Mouse (Mus musculus) embryonic facial prominence, embryonic 13.5 days (tissue): ENCODE results near the gene Oard1. TPM values are rescaled to one million over a fixed set of nuclear protein-coding genes. Genes with fewer than 3 reads are reported as not detected.
A peak's percentile ranks its signal among the peaks of the same experiment; 100 is the strongest.

Experiments
- ATAC-seq: fragments of 200-750 bp; cut with Nextera tagmentation; 2 replicates; pipeline ENCODE4 v1.8.0; 2017; ENCODE audit warnings: low read depth; ENCODE audit not compliant: insufficient number of reproducible peaks, insufficient read depth, low FRiP score, low TSS enrichment
- H3K27ac ChIP-seq: fragments of 300-500 bp; sonication (generic); 2 replicates; pipeline ENCODE4 v1.5.1; 2015; ENCODE audit warnings: moderate library complexity, mild to moderate bottlenecking, inconsistent platforms
- H3K27me3 ChIP-seq: fragments of 300-500 bp; sonication (generic); 2 replicates; pipeline ENCODE4 v1.6.1; 2015; ENCODE audit warnings: mild to moderate bottlenecking, inconsistent platforms
- H3K36me3 ChIP-seq: fragments of 300-500 bp; sonication (generic); 2 replicates; pipeline ENCODE4 v1.6.1; 2015; ENCODE audit warnings: mild to moderate bottlenecking, inconsistent platforms
- H3K4me1 ChIP-seq: fragments of 300-500 bp; sonication (generic); 2 replicates; pipeline ENCODE4 v1.6.1; 2015; ENCODE audit warnings: inconsistent platforms
- H3K4me2 ChIP-seq: fragments of 300-500 bp; sonication (generic); 2 replicates; pipeline ENCODE4 v1.6.1; 2015; ENCODE audit warnings: moderate library complexity, mild to moderate bottlenecking, inconsistent platforms
- H3K4me3 ChIP-seq: fragments of 300-500 bp; sonication (generic); 2 replicates; pipeline ENCODE4 v1.5.1; 2015; ENCODE audit warnings: mild to moderate bottlenecking, inconsistent platforms
- H3K9ac ChIP-seq: fragments of 300-500 bp; sonication (generic); 2 replicates; pipeline ENCODE4 v1.6.1; 2015; ENCODE audit warnings: mild to moderate bottlenecking, inconsistent platforms
- H3K9me3 ChIP-seq: fragments of 300-500 bp; sonication (generic); 2 replicates; pipeline ENCODE4 v1.6.1; 2016; ENCODE audit warnings: inconsistent platforms
- WGBS: fragments of 180-500 bp; shearing (Covaris S2); methylation state at CpG from one replicate; pipeline ENCODE4 v1.1.7; 2015; ENCODE audit warnings: mixed read lengths; 5-methylcytosine and 5-hydroxymethylcytosine counted together
- polyA plus RNA-seq: library from polyadenylated mRNA; unstranded; fragments of >200 nt; fragmentation: Nextera tagmentation; extraction: Ambion mirVana; gene quantifications from 2 replicates; pipeline ENCODE4 v1.2.1, GENCODE M21; 2015

Gene Oard1
- polyA plus RNA-seq, 1 experiment from 2014 or later, result 53.5 TPM

GRCm38 (mm10) chr17:48408526-48409291 lies 1.1 kb upstream of the Oard1 start:
- H3K27me3 ChIP-seq, result no peaks in the 10 kb centered on the region
- peak; percentile 29 for ATAC-seq
- peak overlapping the region; percentile 100 for H3K9ac ChIP-seq
- no peaks in the 10 kb centered on the region for H3K9me3 ChIP-seq
- H3K4me1 ChIP-seq, result peaks cover 32% of the 10 kb centered on the region
- peak overlapping the region; percentile 100 for H3K27ac ChIP-seq
- peak overlapping the region; percentile 79 for H3K4me2 ChIP-seq
- peak overlapping the region; percentile 87 for H3K4me3 ChIP-seq
- peaks cover 10% of the 10 kb centered on the region; the same call in 1 of the 2 replicates for H3K36me3 ChIP-seq
- WGBS, result under 1% methylated on average over 44 of the region's 47 CpGs

GRCm38 (mm10) chr17:48410299-48410785 lies 528 bp downstream of the Oard1 start:
- Histone ChIP-seq H3K9ac (peak overlapping the region; percentile 88), H3K27me3 (no peaks in the 10 kb centered on the region), H3K36me3 (peaks cover 23% of the 10 kb centered on the region), H3K9me3 (no peaks in the 10 kb centered on the region), H3K4me1 (peaks cover 27% of the 10 kb centered on the region), H3K4me2 (peak overlapping the region; percentile 72), H3K4me3 (peak overlapping the region; percentile 87), H3K27ac (peak overlapping the region; percentile 100)
- under 1% methylated on average over 13 of the region's 13 CpGs for WGBS
- ATAC-seq, result peak; percentile 10

GRCm38 (mm10) chr17:48411241-48411640 lies 1.4 kb downstream of the Oard1 start:
- H3K4me3 ChIP-seq, result peak overlapping the region; percentile 87
- H3K9me3 ChIP-seq, result no peaks in the 10 kb centered on the region
- peaks cover 27% of the 10 kb centered on the region for H3K4me1 ChIP-seq
- peak overlapping the region; percentile 88 for H3K9ac ChIP-seq
- ATAC-seq, result no peak
- peak overlapping the region; percentile 100; the same call in 1 of the 2 replicates for H3K27ac ChIP-seq
- H3K4me2 ChIP-seq, result peak overlapping the region; percentile 72
- peaks cover 31% of the 10 kb centered on the region for H3K36me3 ChIP-seq
- no peaks in the 10 kb centered on the region for H3K27me3 ChIP-seq
- WGBS, result 47% methylated on average over 8 of the region's 8 CpGs

- peaks cover 12% of the 10 kb centered on the region; the same call in 1 of the 2 replicates for H3K4me1 ChIP-seq
- no peak overlapping the region for H3K27ac ChIP-seq
- H3K27me3 ChIP-seq, result no peaks in the 10 kb centered on the region
- no peak overlapping the region for H3K4me2 ChIP-seq
- H3K9me3 ChIP-seq, result no peaks in the 10 kb centered on the region
- ATAC-seq, result no peak
- peaks cover 46% of the 10 kb centered on the region for H3K36me3 ChIP-seq
- WGBS, result 81% methylated on average over 7 of the region's 7 CpGs
- H3K4me3 ChIP-seq, result no peak overlapping the region
- no peak overlapping the region for H3K9ac ChIP-seq
Measured at GRCm38 (mm10) chr17:48416011-48416410, 6.2 kb downstream of the Oard1 start.

DNA sequence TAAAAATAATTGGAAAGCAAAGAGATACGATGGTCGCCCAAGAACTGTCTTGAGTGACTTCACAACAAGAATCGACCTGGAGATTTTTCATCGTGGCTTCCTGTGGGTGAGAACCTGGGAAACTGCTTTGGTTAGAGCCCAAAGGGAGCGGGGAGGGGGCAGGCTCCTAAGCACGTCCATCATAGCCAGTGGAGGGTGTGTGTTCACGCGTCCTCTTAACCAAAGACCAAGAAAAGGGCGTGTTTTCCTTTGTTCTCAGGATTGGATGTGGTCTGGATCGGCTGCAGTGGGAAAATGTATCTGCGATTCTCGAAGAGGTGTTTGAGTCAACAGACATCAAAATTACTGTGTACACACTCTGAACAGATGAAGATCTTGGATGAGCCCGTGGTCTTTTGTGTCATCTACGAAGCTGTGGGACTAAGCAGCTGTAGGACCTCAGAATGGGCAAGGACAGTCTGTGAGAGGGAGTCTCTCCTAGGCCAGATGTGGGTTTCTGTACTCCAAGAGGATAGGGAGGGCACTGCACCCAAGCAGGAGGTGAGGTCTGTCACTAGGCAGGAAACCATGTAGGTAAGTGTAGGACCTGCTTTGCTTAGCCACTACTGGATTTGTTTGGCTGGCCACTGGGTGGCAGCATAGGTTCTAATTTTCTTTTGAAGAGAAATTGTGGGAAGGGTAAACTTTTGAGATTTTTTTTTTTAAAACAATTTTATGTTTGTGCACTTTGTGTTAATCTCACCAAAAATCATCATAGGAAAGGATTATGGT lies 6.8 kb downstream of the Oard1 start:
- H3K9me3 ChIP-seq, result no peaks in the 10 kb centered on the region
- 88% methylated on average over 14 of the region's 14 CpGs for WGBS
- ATAC-seq, result no peak
- H3K9ac ChIP-seq, result no peak overlapping the region
- no peak overlapping the region for H3K4me2 ChIP-seq
- H3K4me1 ChIP-seq, result peaks cover 6% of the 10 kb centered on the region; the same call in 1 of the 2 replicates
- no peak overlapping the region for H3K4me3 ChIP-seq
- H3K27ac ChIP-seq, result no peak overlapping the region
- H3K36me3 ChIP-seq, result peaks cover 46% of the 10 kb centered on the region
- H3K27me3 ChIP-seq, result no peaks in the 10 kb centered on the region

DNA sequence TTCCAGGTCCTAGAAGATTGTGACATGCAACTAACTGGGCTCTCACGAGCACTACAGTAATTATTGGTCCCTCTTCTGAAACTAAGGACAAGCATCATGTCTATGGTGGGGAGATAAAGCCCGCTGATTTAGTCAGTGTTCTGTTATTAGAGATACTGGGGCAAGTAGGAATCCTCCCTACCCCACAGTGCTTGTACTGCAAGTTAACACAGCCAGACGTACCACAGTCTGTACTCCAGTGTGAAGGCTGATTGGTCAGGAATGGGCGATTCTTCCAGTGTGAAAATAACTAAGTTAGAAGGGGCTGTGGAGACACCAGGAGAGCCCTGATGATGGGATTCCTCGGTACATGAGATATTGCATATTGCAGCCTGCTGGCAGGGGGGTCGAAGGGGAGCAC lies 7.7 kb downstream of the Oard1 start:
- WGBS, result 88% methylated on average over 6 of the region's 6 CpGs
- no peaks in the 10 kb centered on the region for H3K4me1 ChIP-seq
- H3K4me2 ChIP-seq, result no peak overlapping the region
- no peak for ATAC-seq
- H3K4me3 ChIP-seq, result no peak overlapping the region
- H3K36me3 ChIP-seq, result peaks cover 43% of the 10 kb centered on the region
- H3K27me3 ChIP-seq, result no peaks in the 10 kb centered on the region
- no peaks in the 10 kb centered on the region for H3K9me3 ChIP-seq
- H3K9ac ChIP-seq, result no peak overlapping the region
- H3K27ac ChIP-seq, result no peak overlapping the region

GRCm38 (mm10) chr17:48418174-48418573 lies 8.4 kb downstream of the Oard1 start:
- no peak overlapping the region for H3K27ac ChIP-seq
- H3K4me3 ChIP-seq, result no peak overlapping the region
- 75% methylated on average over 7 of the region's 7 CpGs for WGBS
- no peaks in the 10 kb centered on the region for H3K4me1 ChIP-seq
- peaks cover 39% of the 10 kb centered on the region for H3K36me3 ChIP-seq
- ATAC-seq, result no peak
- no peaks in the 10 kb centered on the region for H3K9me3 ChIP-seq
- H3K27me3 ChIP-seq, result no peaks in the 10 kb centered on the region
- no peak overlapping the region for H3K9ac ChIP-seq
- H3K4me2 ChIP-seq, result no peak overlapping the region

- H3K27ac ChIP-seq, result no peak overlapping the region
- no peak overlapping the region for H3K9ac ChIP-seq
- H3K27me3 ChIP-seq, result no peaks in the 10 kb centered on the region
- no peak for ATAC-seq
- H3K9me3 ChIP-seq, result no peaks in the 10 kb centered on the region
- H3K36me3 ChIP-seq, result peaks cover 35% of the 10 kb centered on the region
- no peak overlapping the region for H3K4me3 ChIP-seq
- H3K4me2 ChIP-seq, result no peak overlapping the region
- 90% methylated on average over 1 of the region's 1 CpGs for WGBS
- no peaks in the 10 kb centered on the region for H3K4me1 ChIP-seq
Measured at GRCm38 (mm10) chr17:48418781-48419180, 9.0 kb downstream of the Oard1 start.

- WGBS, result 66% methylated on average over 2 of the region's 2 CpGs
Measured at GRCm38 (mm10) chr17:48419571-48419970, 9.8 kb downstream of the Oard1 start.

DNA sequence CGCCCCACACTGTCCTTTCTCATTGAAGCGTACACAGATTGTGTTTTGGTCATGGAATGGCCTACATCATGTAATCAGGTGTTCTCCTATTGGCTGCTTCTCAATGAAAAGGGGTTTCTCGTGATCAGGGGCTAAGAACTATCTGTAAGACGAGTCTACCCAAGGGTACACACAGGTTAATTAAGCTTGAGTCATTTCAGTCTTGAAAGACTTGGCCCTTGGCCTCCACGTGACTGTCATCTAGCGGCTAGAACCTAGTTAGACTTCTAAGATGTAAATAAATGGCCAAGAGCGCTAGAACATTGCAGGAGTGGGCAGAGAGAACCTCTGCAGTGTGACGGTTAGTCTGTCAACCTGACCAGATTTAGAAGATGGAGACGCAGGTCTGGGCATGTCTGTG lies 14.4 kb downstream of the Oard1 start:
- Histone ChIP-seq H3K27ac (no peak overlapping the region), H3K4me2 (no peak overlapping the region), H3K9me3 (no peaks in the 10 kb centered on the region), H3K9ac (no peak overlapping the region), H3K4me1 (peaks cover 20% of the 10 kb centered on the region), H3K36me3 (no peaks in the 10 kb centered on the region), H3K27me3 (no peaks in the 10 kb centered on the region), H3K4me3 (no peak overlapping the region)
- WGBS, result 81% methylated on average over 9 of the region's 9 CpGs
- no peak for ATAC-seq

More at GRCm38 (mm10) chr17:48419571-48419970, 9.8 kb downstream of the Oard1 start:
- Histone ChIP-seq H3K27ac (no peak overlapping the region), H3K27me3 (no peaks in the 10 kb centered on the region), H3K4me2 (no peak overlapping the region), H3K4me1 (no peaks in the 10 kb centered on the region), H3K36me3 (peaks cover 30% of the 10 kb centered on the region), H3K9me3 (no peaks in the 10 kb centered on the region), H3K9ac (no peak overlapping the region), H3K4me3 (no peak overlapping the region)
- no peak for ATAC-seq

GRCm38 (mm10) chr17:48425823-48426612 lies 16.2 kb downstream of the Oard1 start:
- H3K4me2 ChIP-seq, result no peak overlapping the region
- no peak for ATAC-seq
- WGBS, result 32% methylated on average over 9 of the region's 9 CpGs
- no peaks in the 10 kb centered on the region for H3K36me3 ChIP-seq
- peaks cover 20% of the 10 kb centered on the region for H3K4me1 ChIP-seq
- H3K9me3 ChIP-seq, result no peaks in the 10 kb centered on the region
- no peak overlapping the region for H3K27ac ChIP-seq
- H3K4me3 ChIP-seq, result no peak overlapping the region
- H3K9ac ChIP-seq, result no peak overlapping the region
- no peaks in the 10 kb centered on the region for H3K27me3 ChIP-seq
